Mouse (Mus musculus) hematopoietic stem cell, adult 5-6 weeks (primary cell): ENCODE measurements around the gene Narfl. TPM values are rescaled to one million over a fixed set of nuclear protein-coding genes. Genes with fewer than 3 reads are reported as not detected.
A peak's percentile ranks its signal among the peaks of the same experiment; 100 is the strongest.
"Not testable (repeated sequence)": the region's sequence is repeated elsewhere in the genome, so short reads cannot be mapped to it uniquely, and the experiment has no call there.

Source experiments
- ATAC-seq, 2 experiments: fragments of 125-278 bp in 1 of 2; replicated peaks in 1 of 2; 2 replicates each; pipeline ENCODE4 v1.8.0; 2016 to 2017; ENCODE audit warnings: inconsistent platforms in 2 of 2, mild to moderate bottlenecking in 2 of 2, moderate number of reproducible peaks in 2 of 2, low read depth in 1 of 2, moderate TSS enrichment in 1 of 2; ENCODE audit not compliant: low FRiP score in 2 of 2, poor library complexity in 2 of 2, severe bottlenecking in 2 of 2, insufficient read depth in 1 of 2, low TSS enrichment in 1 of 2
- total RNA-seq: library from RNA; stranded (forward); fragments of 172-1452, 232-1000 nt; gene quantifications from 2 replicates; pipeline ENCODE4 v1.2.3, GENCODE M21; 2017

The Narfl gene
- total RNA-seq, 1 experiment from 2014 or later = 21.5 TPM

- ATAC-seq = peak; percentile 42 to 68
Observed at GRCm38 (mm10) chr17:25791843-25792527, 18.4 kb downstream of the Narfl start.

DNA sequence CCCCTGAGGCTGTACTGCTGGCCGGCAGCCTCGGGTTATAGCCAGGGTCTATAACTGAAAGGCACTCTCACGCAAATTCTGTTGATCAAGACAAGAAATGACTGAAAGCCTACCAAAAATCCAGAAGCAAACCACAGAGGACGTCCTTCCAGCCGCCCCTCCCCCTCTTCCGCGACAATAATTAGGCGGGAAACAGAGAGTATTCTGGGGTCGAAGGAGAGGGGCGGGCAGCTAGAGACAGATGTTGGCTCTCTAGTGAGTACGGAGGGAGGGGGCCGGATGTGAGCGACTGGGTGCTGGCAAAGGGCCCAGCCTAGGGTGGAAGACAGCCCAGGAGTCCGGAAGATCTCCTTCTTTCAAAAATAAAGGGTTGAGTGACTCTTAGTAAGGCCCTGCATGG, 19.0 kb downstream of the Narfl start, which contains the start of gene Fam173a:
Gene Fam173a, minus strand, starts transcription at position 287 of the 400 bp plus-strand sequence.
- peak; percentile 36 to 62 for ATAC-seq

- no peak for ATAC-seq
Observed at GRCm38 (mm10) chr17:25794197-25794596, 20.6 kb downstream of the Narfl start.

DNA sequence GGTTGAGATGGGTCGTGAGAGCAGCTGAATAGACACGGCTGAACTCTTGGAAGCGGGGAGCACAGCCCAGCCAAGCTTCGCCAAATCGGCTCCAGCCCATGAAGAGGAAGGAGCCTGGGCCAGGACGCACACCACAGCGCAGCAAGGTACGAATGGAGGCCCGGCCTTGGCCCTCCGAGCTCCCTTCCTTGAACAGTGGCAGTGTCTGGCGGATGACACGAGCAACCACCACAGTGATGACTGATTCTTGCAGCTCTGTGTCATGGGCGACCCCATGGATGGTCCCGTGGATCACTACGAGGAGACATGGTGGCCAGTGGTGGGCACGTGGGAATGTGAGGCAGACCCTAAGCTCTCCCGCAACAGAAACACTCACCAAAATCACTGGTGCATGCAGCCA, 21.4 kb downstream of the Narfl start:
- ATAC-seq = no peak

DNA sequence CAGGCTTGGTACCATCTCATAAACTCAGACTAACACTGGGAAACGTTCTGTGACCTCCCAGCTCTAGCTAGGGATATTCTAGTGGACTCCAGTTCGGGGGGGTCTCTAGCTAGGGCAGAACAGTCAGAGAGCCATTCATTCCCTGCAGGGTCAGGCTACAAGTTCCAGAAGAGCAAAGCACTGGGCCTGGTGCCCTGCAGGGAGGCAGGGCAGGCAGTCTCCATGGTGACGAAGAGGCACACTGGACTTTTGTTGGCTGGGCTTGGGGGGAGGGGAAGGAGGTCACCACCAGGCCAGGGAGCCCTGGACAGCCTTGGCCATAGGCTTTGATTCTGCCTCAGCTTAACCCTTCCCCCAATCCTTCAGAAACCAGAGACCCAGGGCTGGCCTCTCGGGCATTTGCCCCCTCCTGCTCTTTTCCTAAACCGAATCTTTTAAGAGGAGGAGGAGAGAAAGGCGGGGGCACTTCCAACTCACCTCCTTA, 22.1 kb downstream of the Narfl start, which contains the start of gene AC134908.4:
Gene AC134908.4, minus strand, starts transcription at position 51 of the 484 bp plus-strand sequence.
- no peak for ATAC-seq

DNA sequence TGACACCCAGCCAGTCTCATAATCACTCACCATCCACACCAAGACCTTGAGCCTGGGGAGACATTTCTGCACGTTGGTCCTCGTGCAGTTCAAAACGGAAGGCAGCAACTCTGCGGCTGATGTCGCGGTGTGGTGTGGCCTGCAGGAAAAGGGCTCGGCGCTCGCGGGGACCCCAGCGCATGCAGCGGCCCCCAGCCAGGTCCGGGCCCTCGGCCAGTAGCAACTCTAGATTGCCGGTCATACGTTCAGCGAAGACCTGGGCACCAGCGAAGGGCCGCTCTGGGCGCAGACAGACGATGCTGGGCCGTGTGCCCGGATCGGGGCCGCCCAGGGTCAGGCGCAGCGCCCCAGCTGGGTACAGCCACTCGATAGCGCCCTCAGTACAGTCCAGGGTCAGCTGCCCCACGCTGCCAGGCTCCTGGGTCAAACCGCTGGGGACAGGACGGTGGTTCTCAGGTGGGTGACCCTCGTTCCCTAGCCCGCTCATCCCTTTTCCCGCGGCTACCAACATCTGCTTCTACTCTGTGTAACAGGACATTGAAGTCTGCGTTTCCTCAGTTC, 22.7 kb downstream of the Narfl start:
- no peak for ATAC-seq

DNA sequence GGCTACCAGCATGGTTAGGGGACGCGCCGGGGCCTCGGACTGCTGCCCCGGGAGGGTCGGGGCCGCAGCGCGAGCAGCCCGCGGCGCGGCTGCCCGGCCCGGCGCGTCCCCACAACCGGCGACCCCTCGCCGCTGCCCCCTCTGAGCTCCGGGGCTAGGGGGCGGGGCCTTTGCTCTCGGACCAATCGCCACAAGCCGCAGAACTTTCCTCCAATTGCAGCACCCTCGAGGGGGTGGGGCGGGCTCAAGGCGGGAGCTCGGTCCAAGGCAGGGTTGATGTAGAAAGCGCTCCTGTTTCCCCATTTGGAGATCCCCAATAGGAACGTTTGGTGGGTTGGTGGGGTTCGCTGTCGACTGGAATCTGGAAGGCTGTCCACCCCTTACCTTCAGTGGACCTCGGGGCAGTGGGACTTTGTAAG, 23.4 kb downstream of the Narfl start, which contains the start of gene Metrn:
Gene Metrn, minus strand, starts transcription at position 186 of the 419 bp plus-strand sequence.
- ATAC-seq = peak; percentile 66 to 74

DNA sequence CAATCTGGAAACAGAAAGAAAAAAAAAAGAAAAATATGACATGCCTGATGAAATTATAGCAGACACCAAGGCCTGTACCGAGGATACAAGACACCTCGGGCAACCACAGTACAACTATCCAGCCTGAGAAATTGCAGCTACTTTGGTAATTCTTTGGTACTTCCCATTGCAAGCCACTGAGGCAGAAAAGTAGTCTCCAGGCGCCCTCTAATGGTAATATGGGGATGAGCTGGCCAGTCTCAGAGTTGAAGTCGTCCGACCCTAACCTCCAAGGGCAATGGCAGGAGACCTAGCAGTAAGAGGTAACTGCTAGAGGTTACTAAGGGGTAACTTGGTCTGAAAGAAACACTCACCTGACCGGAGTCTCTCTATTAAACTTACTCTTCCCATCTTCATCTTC, 27.5 kb downstream of the Narfl start:
- peak; percentile 81 to 83 for ATAC-seq

DNA sequence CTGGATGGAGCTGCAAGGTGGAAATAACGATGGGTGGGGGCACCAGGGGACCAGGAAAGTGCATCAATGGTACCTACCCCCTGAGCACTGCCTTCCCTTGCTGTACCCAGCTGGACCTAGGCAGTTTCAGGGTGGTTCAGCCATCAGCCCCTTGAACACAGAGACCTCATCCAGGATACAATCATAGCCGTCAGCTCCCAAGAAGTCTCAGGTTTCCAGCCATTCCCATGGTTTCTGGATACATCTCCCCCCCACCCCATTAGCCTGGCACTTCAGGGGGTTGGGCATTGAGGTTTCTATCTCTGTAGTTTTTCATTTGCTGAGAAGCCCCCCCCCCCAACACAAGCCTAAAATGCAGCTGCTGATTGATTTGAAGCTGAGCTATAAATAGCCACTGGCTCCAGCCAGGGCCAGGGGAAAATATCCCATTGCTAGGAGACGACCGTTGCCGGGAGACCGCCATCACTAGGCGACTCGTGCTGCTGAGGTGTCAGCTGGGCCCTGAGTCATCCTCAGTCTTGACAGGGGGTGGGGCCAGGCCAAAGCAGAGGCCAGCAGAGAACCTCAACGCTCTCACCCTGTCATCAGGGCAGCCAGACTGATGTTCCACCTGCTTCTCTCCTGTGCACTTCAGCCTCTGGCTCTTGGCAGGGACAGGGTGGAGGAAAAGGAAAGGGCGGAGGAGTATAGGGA, 29.4 kb downstream of the Narfl start:
- no peak for ATAC-seq

DNA sequence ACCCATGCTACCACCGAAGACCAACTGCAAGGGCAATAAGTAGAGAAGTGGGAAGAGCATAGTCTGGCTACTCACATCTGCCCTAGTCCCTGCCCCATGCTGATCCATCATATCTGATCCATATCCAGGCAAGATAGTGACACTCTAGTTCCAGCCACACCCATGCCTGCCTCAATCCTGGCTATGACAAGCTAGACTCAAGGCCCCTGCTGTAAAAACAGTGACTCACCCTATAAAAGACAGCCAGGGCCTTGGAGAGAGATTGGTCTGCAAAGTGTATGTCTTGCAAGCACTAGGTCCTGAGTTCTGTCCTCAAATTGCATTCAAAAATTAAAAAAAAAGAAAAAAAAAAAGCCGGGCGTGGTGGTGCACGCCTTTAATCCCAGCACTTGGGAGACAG, 32.9 kb downstream of the Narfl start:
- no peak for ATAC-seq

DNA sequence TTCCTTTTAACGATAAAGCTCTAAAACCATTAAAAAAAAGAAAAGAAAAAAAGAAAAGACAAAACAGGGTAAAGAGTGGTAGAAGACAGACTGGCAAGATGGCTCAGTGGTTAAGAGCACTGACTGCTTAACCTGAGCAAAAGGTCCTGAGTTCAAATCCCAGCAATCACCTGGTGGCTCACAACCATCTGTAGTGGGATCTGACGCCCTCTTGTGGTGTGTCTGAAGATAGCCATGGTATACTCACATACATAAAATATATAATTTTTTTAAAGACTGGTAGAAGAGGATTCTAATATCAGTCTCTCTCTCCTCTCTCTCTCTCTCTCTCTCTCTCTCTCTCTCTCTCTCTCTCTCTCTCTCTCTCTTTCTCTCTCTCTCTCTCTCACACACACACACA, 33.9 kb downstream of the Narfl start:
- ATAC-seq = not testable (repeated sequence)

DNA sequence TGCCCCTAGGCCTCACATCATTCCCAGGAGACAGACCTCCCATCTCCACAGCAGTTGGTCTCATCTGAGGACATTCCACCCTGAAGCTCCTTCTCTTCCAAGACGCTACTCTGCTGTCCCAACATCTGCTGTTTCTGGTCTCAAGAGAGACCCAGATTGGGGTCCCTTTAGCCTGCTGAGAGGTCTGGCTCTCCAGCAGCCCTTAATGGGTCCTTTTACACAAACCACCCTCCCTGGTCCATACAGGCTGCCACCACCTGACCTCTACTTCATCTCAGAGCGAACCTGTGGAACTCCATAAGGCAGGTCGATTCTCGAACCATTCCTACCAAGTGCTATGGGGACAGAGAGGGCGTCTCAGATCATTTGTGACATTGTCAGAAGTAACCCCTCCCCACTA, 34.5 kb downstream of the Narfl start:
- no peak for ATAC-seq

GRCm38 (mm10) chr17:25808789-25809605, 35.4 kb downstream of the Narfl start, which contains the start of gene Fbxl16:
Fbxl16 (plus strand) TSS chr17:25809085.
- no peak for ATAC-seq

DNA sequence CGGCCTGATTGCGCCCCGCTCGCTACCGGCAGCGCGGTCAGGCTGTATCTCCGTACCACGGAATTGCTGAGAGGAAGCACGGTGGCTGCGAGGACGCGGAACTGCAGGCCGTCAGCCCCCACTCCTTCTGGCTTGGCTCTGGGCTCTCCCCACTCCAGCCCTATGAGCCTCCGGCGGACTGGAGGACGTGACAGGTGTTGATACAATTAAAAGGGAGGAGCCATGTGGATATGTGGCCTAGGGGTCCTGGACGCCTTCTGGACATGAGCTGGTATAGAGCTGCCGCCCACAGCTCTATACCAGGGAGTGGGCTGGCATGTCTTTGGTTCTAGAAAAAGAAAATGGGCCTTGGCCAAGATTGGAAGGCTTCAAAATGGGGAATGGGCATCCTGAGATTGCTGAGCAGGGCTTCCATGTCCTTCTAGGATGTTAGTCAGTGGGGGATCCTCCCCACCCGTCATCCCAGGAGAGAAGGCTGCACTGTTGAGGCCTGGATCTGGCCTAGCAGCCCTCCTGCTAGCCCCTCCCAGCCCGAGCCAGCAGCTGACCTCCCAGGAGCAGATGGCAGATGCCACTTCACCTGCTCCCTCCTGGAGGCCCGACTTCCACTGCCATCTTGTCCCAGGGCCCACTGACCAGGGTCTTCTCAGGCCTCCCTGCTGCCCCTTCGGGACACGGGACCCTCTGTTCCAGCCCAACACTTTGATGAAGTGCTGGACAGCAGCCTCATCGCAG, 36.2 kb downstream of the Narfl start:
- ATAC-seq = no peak

DNA sequence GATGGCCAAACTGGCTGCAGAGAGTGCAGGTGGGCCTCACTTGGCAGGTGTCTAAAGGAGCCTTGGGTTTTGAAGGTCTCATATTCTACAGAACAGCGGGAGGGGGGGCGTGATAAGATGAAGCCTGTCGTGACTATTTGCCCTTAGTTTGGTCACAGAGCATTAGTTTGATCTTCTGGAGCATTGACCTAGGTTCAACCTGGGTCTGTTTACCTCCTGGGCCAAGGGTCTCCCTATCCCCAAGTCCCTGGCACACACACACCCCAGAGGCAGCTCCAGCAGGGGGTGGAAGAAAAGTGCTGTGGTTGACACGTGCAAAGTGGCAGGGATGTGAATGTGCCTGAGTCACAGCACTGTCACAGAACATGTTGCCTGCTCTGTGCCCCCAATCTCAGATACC, 37.3 kb downstream of the Narfl start:
- ATAC-seq = no peak

DNA sequence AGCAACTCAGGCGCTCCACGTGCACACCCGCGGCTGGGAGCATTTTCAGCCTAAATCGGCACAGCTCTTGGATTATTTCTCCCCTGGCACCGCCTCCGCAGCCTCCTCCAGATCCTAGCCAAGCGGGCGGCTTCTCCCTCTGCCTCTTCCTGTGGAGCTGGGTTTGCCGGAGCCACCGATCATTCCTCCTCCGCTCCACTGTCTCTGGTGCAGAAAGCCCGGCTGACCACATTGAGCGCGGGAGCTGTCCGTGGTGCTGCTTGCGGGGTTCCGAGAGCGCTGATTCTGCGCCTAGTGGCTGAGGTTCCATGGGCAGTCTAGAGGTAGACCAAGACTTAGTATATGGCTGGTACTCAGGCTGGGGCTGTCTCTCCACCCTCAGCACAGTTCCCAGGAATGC, 39.9 kb downstream of the Narfl start:
- peak; percentile 75 to 88 for ATAC-seq

GRCm38 (mm10) chr17:25817662-25818061, 44.1 kb downstream of the Narfl start:
- no peak for ATAC-seq
